Mouse (Mus musculus) erythroblast, embryonic 14.5 days (primary cell): ENCODE results near the gene Txndc11. TPM values are rescaled to one million over a fixed set of nuclear protein-coding genes. Genes with fewer than 3 reads are reported as not detected.

ENCODE experiments used
- H3K27me3 ChIP-seq: 2 replicates; pipeline ENCODE4 v1.6.1; 2012; ENCODE audit warnings: inconsistent platforms; ENCODE audit not compliant: control insufficient read depth
- H3K36me3 ChIP-seq: 2 replicates; pipeline ENCODE4 v1.6.1; 2012; ENCODE audit warnings: mild to moderate bottlenecking, inconsistent platforms; ENCODE audit not compliant: control insufficient read depth
- H3K4me1 ChIP-seq: 2 replicates; pipeline ENCODE4 v1.6.1; 2012; ENCODE audit warnings: inconsistent platforms; ENCODE audit not compliant: control insufficient read depth
- H3K4me3 ChIP-seq: replicated peaks from 2 replicates; pipeline ENCODE3; 2012; ENCODE audit warnings: moderate library complexity, mild to moderate bottlenecking, inconsistent platforms
- H3K9me3 ChIP-seq: 2 replicates; pipeline ENCODE4 v1.6.1; 2012; ENCODE audit warnings: low read length, inconsistent platforms, mixed read lengths; ENCODE audit not compliant: control insufficient read depth
- GATA1 ChIP-seq: IDR thresholded peaks from 2 replicates; pipeline ENCODE4 v1.6.1; 2012; ENCODE audit warnings: low read length, inconsistent platforms, mixed read lengths
- TAL1 ChIP-seq: IDR thresholded peaks from 3 replicates; pipeline ENCODE4 v1.6.1; 2012; ENCODE audit warnings: low read length, inconsistent platforms, mixed read lengths
- polyA plus RNA-seq: library from polyadenylated mRNA; stranded (reverse); fragments of >175 nt; gene quantifications from 2 replicates; pipeline ENCODE4 v1.2.3, GENCODE M21; 2012

The Txndc11 gene
- polyA plus RNA-seq, 1 experiment = 1.8 TPM

DNA sequence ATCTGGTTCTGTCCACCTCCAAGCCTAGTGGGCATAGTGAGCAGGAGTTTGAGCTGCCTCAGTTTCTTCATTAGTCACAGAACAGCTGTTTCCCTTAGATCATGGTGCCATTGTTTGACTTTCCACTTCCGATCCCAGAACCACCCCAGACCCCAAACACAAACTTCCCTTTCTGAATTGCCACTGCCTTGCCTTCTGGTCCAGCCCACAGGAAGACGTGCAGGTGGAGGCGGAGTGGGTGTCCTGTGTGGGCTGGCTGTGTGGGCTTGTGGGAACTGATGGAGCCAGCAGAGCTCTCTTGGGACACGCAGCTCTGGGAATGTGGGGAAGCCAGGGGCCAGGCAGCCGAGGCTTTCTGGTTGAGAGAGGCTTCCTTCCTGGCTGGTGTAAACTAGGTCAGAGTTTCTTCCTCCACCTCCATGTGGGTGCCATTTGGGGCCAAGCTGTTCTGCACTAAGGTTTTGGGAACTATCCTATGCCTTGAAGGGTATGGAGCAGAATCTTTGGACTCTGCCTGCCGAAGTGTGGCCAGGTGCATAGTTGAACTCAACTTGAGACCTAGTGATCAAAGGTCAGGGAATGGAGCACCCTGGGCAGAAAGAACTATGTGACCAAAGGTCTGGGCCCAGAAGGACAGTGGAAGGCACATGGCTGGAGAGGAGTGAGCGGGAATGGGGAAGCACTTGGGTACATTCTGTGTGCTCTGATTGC, 64.6 kb downstream of the Txndc11 start:
- no peak for TF ChIP-seq GATA1
- no peak for TF ChIP-seq TAL1
- peaks cover 14% of the 10 kb centered on the region for H3K36me3 ChIP-seq
- peaks cover 47% of the 10 kb centered on the region for H3K27me3 ChIP-seq
- H3K4me3 ChIP-seq = no peak overlapping the region
- no peaks in the 10 kb centered on the region; the same call in 1 of the 2 replicates for H3K9me3 ChIP-seq
- H3K4me1 ChIP-seq = peaks cover 14% of the 10 kb centered on the region

DNA sequence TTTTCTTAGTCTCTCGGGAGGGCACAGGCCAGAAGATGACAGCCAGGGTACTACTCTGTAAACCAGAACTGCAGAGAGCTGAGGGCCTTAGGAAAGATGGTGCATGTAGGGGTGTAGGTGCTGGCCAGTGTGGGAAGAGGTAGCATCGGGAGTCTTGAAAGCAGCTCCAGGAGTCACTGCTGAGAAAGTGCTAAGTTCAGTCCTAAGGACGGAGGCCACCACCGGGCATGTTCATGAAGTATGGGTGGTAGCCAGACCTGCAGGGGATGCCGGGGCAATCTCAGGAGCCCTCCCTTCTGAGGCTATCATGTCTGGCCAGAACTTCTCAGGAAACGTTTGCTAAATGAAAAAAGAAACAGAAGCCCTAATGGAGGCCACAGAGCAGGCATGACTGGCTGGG, 65.2 kb downstream of the Txndc11 start:
- H3K27me3 ChIP-seq = peaks cover 51% of the 10 kb centered on the region
- H3K9me3 ChIP-seq = no peaks in the 10 kb centered on the region; the same call in 1 of the 2 replicates
- TF ChIP-seq GATA1 (no peak), TAL1 (no peak)
- peaks cover 8% of the 10 kb centered on the region for H3K36me3 ChIP-seq
- H3K4me1 ChIP-seq = peaks cover 14% of the 10 kb centered on the region
- no peak overlapping the region for H3K4me3 ChIP-seq

DNA sequence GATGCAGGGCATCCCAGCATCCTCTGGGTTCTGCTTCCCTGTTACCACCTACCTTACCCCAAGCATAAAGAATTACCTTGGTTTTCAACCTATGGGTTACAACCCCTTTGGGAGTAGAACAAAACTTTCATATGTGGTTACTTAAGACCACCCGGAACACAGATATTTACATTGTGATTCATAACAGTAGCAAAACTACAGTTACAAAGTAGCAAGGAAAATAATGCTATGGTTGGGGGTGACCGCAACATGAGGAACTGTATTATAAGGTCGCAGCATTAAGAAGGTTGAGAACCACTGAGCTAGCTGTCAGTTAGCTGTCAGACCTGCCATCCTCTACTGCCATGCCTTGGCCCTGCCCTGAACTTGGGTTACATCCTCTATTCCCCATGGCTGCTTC, 65.8 kb downstream of the Txndc11 start:
- H3K4me3 ChIP-seq = no peak overlapping the region
- H3K27me3 ChIP-seq = peaks cover 51% of the 10 kb centered on the region
- H3K36me3 ChIP-seq = peaks cover 2% of the 10 kb centered on the region
- H3K9me3 ChIP-seq = no peaks in the 10 kb centered on the region; the same call in 1 of the 2 replicates
- H3K4me1 ChIP-seq = peaks cover 14% of the 10 kb centered on the region
- TF ChIP-seq GATA1 (no peak), TAL1 (no peak)

DNA sequence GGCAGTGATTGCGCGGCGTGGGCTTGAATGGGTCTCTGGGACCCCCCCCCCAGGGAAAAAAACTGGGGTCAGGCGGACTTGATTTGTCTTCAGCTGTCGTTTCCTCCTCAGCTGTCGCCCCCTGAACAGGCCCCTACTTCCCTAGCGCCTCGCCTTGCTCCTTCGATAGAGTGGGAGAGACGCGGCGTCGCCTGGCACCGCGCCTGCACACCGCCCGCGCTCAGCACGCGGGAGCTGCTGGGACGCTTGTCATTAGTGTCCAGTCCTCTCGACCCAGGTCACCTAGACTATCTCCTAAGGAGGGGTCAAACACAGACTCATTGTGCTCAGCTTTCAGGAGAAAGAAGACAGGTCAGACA, 67.6 kb downstream of the Txndc11 start:
- Histone ChIP-seq H3K4me1 (peaks cover 14% of the 10 kb centered on the region), H3K9me3 (no peaks in the 10 kb centered on the region; the same call in 1 of the 2 replicates), H3K36me3 (no peaks in the 10 kb centered on the region), H3K4me3 (peak overlapping the region; percentile 59), H3K27me3 (peaks cover 55% of the 10 kb centered on the region)
- TF ChIP-seq TAL1 (no peak), GATA1 (no peak)

DNA sequence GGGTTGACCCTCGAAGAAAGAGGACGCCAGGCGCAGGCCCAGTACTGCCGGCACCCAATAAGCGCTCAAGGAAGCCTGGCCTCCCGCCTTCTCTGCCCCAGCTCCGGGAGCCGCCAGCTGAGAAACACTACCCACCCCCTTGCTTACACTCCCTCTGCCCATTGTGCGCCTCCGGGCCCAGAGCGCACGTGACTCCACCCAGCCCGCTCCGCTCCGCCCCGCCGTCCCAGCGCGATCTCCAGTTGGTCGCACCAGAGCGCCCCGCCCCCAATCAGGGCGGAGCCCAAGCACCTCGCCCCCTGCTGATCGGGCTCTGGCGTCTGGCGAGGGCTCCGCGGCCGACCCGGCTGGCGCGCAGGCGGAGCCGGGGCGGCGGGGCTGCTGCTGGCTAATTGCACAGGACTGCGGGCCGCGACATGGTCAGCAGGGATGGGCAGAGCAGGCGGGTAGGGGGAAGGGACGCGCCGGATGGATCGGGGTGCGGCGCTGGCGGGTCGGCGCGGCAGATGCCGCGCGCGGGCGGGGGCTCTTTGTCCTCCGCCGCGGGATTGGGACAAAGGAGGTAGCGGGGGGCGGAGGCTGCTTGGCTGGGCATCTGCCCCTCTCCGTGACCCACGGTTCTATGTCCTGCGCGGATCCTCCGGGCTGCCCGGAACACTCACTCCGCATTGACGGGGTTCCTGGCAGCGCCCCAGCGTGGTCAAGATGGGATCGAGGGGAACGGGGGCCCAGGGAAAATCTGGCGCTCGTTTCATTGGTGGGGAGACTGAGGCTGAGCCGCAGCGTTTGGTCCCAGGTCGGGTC, 68.2 kb downstream of the Txndc11 start, which contains the start of gene Litaf:
Gene Litaf, minus strand, starts transcription at position 129 of the 804 bp plus-strand sequence.
- Histone ChIP-seq H3K36me3 (no peaks in the 10 kb centered on the region), H3K4me3 (peak within 1 kb of the TSS; percentile 59), H3K4me1 (peaks cover 14% of the 10 kb centered on the region), H3K27me3 (peaks cover 55% of the 10 kb centered on the region), H3K9me3 (no peaks in the 10 kb centered on the region; the same call in 1 of the 2 replicates)
- TF ChIP-seq GATA1 = no peak
- no peak for TF ChIP-seq TAL1

DNA sequence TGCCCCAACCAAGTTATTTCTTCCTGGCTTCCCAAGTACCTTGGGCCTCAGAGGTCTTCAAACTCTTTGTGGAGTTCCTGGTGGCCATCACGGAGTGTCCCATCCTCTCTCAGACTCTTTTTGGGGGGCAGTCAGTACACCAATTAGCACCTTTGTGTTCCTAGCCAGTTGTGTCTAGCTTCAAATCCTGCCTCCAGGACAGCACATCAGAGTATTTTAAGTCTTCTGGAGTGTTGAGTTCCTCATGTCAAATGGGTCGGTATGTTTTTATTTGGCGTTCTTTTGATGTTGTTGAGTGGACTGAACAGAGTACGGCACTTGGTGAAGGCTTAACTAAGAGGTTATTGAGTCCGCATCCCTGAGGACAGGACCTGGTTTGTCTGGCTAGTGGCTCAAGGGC, 69.0 kb downstream of the Txndc11 start:
- no peaks in the 10 kb centered on the region; the same call in 1 of the 2 replicates for H3K9me3 ChIP-seq
- TF ChIP-seq GATA1 = no peak
- TF ChIP-seq TAL1 = no peak
- H3K36me3 ChIP-seq = no peaks in the 10 kb centered on the region
- H3K4me3 ChIP-seq = no peak overlapping the region
- peaks cover 55% of the 10 kb centered on the region for H3K27me3 ChIP-seq
- peaks cover 14% of the 10 kb centered on the region for H3K4me1 ChIP-seq

DNA sequence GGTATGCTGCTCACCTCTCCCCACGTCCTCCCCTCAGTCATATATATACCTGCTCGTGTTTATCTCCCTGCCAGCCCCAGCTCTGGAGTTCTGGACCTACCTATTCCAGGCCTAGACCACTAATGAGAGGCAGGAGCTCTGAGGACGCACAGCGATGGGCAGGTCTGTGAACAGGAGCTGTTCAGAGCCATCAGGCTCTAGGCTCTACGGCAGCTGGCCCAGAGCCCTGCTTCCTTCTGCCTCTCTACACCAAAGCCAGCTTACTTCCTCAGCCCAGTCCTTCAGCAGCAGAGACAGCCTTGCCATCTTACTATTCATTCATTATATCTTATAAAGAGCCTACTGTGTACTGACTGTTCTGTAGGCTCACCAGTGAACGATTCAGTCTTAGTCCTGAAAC, 69.7 kb downstream of the Txndc11 start:
- no peak overlapping the region for H3K4me3 ChIP-seq
- peaks cover 14% of the 10 kb centered on the region for H3K4me1 ChIP-seq
- no peaks in the 10 kb centered on the region; the same call in 1 of the 2 replicates for H3K9me3 ChIP-seq
- no peaks in the 10 kb centered on the region for H3K36me3 ChIP-seq
- peaks cover 53% of the 10 kb centered on the region for H3K27me3 ChIP-seq
- TF ChIP-seq TAL1 = no peak
- no peak for TF ChIP-seq GATA1

DNA sequence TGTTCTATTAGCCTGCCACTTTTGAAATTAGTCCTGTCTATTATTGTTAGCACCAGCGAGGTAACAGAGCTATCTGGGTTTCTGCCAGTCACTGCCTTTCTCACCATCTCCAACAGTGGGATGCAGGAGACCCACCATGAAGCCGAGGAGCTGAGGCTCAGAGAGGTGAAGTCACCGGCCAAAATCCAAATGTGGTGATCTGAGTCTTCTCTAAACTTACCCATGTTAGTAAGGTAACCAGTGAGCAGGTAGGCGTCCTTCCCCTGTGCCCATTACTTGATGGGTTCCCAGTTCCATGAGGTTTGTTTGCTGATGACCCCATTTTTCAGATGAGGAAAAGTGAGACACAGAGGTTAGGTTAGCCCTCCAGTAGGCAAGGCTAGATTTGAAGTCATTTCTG, 70.1 kb downstream of the Txndc11 start:
- H3K27me3 ChIP-seq = peaks cover 52% of the 10 kb centered on the region
- TF ChIP-seq TAL1 = no peak
- TF ChIP-seq GATA1 = no peak
- H3K36me3 ChIP-seq = no peaks in the 10 kb centered on the region
- no peak overlapping the region for H3K4me3 ChIP-seq
- peaks cover 14% of the 10 kb centered on the region for H3K4me1 ChIP-seq
- H3K9me3 ChIP-seq = no peaks in the 10 kb centered on the region; the same call in 1 of the 2 replicates
